Mouse (Mus musculus) cerebellum, adult 11 months (tissue): ENCODE results near the gene H2al2a.
"Not testable (repeated sequence)": the region's sequence is repeated elsewhere in the genome, so short reads cannot be mapped to it uniquely, and the experiment has no call there.

Experiments
- DNase-seq: peaks from one replicate; pipeline ENCODE4 v3.0.0; 2022

The H2al2a gene

DNA sequence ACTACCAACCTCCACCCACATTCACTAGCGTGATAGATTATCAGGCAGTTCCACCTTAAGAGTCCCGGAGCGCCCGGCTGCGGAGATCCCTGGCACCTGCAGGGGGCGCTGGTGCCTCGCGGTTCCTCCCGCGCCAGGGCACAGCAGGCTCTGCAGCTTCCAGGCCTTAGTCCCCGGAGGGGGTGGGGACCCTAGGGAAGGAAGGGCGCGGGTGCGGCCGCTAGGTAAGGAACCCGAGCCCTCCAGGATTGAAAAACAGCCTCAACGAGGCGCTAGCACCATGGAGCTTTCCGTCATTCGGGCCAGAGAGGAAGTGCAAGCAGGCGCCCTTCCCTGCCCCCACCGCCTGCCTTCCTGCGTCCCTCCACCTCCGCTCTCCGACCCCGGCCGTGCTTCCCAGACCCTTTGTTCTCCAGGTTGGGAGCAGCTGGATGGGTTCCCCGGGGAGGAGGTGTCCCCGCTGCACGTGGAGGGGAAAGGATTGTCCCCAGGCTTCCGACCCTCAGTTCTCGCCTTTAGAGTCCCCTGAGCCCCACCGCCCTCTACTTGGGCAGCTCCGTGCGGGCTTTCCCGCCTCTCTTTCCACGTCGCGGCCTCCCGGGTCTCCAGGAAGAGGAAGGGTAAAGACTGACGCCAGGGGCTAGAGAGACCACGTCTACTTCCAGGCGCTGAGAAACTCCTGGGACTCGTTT, 30.8 kb upstream of the H2al2a start:
- DNase-seq, result peak; percentile 92

DNA sequence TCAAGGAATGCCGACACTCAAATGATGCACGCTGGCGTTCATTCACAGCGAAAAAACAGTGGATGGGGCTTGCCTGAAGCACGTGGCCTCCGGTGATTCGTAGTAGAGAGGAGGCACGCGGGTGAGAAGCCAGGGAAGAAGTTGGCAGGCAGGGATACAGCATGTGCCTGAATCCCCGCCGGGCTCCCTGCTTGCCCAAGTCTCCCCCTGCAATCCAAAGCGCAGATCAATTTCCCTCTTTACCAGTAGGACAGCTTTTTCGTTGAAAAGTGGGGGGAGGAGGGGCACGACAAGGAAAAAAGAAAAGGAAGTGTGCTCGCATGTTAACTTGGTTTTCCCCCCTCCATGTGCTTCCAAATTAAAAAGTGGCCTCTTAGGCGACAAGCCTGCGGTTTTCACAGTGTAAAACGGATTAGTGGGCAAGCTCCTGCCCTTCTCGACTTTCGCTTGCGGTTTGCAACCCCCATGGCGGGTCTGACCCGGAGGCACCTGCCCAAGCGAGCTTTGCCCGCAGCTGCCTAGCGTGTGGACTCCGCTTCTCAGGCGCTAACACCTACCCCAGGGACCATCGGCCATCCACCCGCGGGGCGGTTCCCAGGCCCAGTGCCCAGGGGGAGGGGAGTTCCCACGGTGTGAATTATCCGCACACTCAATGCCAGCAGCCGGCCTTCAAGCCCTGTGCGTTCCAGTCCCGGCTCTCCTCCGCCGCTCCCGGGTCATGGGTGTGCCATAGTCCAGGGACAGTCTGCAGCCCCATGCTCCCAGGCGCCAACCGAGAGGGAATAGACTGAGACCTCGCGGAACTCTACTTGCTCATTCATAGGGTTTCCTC, 29.6 kb upstream of the H2al2a start:
- peak; percentile 44 for DNase-seq

DNA sequence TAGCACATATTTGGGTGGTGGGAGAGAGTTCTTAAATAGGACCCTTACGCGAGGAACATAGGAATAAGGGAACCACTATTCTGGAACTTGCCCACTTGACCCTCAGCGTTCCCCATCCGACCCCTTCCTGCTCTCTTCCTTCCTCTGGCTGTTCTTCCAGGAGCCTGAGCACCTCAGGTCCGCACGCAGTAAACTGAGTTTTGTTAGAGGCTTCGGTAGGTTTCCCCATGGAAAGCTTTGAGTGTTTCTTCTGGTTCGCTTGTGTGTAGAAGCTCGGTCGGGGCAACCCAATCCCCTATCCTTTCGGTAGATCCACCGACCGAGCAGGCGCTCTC, 29.0 kb upstream of the H2al2a start:
- no peak for DNase-seq

DNA sequence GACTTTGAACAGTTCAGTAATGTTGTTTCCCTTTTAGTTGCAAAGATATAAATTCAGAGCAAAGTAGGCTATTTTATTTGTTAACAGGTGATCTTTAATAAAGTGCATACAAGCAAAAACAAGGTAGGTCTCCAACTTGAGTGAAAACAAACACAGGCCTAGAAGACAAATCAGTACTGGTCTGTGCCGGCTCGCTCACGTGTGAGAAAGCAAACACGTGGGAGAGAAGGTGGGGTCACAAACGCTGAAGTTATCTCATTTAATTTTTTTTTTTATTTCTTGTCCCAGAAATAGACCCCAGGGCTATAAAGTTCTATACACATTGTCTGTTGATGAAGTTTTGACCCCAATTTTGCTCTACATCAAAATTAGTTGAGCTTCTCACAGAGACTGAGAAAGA, 28.4 kb upstream of the H2al2a start:
- DNase-seq, result no peak

DNA sequence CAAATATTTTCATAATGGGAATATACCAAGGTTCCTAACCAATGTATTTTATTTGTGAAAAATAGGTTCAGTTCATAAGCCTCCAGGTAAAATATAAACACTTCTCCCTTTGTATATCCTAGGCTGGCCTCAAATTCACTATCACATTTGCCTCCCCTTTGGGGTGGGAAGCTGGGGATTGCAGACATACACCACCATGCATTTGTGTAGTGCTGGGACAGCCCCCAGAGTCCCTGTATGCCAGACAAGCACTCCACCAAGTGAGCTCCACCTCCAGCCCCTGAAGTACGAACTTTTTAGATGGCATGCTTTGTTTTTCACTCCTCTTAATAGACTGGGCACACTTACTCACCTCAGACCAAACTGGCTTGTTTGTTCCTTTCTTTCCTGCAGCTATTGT, 26.1 kb upstream of the H2al2a start:
- DNase-seq, result no peak

DNA sequence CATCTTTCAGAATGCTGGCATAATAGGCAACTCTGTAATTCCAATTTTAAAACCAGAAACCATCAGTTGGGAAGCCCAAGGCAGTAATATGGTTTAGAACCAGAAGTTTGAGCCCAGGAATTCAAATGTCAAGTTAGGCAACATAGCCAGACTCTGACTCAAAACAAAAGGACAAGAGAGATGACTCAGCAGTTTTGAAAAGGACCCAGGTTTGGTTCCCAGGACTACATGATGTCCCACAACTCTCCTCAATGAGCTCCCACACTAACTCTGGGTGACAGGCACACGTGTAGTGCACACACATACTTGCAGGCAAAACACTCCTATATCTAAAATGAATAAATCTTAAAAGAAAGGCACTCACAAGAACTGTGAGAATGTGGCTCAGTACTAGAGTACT, 22.4 kb upstream of the H2al2a start:
- no peak for DNase-seq

DNA sequence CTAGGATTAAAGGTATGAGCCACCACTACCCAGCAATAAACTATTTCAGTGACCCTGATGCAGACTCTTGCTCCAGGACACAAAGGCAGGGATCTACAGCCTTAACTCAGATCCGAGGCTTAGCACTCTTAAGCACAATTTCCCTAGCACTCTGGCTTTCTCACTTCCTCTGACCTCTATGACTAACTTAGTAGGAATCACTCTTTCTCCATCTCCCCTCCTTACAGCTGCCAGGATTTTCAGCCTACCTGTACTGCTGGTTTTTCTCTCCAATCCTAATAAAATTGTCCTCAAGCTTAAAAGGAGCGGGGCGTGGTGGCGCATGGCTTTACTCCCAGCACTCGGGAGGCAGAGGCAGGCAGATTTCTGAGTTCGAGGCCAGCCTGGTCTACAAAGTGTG, 20.6 kb upstream of the H2al2a start:
- DNase-seq, result no peak

DNA sequence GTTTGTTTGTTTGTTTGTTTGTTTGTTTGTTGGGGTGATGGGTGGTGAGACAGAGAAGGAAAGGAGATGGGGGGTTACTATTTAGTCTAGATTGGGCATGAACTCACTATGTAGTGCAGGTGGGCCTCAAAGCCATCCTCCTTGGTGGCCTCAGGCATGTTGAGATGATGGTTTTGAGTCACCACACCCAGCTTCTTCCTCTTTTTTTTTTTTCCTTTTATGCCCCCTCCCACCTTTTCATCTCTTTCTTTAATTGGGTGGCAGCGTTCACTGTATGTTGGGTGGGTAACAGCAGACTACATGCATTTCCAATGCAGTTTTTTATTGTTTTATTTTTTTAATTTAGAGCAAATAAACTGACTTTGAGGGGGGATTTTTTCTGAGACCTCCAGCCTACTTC, 19.9 kb upstream of the H2al2a start:
- DNase-seq, result no peak

DNA sequence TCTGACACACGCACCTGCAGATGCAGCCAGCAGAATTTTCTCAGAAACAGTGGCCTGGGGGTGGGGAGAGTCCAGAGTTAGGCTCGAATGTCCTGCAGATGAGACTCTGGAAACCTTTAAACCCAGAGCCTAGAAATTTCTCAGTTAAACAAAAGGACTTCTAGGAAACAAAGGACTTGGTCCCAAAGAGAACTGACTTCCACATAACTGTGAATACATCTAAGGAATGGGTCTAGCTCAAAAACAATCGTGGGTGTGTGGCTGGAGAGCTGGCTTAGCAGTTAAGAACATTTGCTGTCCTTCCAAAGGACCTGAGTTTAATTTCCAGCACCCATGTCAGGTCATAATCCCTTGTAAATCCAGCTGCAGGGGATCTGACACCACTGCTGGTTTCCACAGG, 18.8 kb upstream of the H2al2a start:
- DNase-seq, result no peak

DNA sequence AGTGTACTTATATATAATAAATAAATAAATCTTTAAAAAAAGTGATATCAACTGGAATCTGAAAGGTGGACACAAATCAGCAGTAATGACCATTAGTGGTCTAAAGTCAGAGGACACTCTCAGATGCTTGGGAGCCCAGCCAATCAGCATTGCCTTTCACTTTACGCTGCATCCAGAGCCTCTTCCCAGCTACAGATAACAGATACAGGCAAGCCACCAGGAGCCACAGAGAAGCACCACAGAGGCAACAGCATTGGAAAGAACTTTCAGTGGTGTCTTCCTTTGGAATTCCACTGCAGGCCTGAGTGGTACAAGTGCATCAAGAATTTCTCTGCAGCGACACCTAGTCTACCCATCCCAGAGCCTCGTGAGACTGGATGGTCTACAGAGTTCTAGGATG, 16.1 kb upstream of the H2al2a start:
- DNase-seq, result no peak

DNA sequence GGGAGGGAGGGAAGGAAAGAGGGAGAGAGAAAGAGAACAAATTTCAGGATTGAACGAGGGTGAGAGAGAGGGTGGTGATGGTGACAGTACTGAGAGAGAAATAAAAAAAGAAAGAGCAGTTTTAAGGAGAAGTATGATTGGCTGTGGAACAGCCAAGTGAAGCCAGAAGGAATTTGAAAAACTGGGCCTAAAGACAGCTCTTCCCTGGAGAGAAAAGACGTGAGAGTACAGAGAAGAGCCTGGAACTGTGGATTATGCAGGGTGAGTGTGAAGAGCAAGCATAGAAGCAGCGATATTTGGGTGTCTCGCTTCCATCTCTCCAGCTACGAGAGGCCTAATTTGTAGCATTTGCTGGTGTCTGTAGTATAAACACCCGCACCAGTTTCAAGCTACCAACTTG, 14.5 kb upstream of the H2al2a start:
- DNase-seq, result no peak

DNA sequence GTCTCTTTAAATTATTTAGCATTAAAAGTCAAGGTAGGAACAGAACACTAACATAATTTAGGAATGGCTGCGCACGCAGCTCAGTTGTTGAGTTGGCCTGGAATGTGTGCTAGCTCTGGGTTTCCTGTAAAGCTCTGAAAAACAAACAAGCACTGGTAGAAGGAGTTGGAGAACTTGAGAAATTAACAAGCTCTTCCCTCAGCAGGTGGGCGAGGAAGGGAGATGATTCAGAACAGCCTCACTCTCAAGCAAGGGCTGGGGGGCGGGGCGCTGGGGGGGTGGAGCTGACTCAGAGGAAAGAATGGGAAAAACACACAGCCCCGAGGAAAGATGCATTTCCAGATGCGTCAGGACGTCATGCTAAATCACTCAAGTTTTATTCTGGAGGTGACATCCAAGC, 8.4 kb upstream of the H2al2a start:
- no peak for DNase-seq

DNA sequence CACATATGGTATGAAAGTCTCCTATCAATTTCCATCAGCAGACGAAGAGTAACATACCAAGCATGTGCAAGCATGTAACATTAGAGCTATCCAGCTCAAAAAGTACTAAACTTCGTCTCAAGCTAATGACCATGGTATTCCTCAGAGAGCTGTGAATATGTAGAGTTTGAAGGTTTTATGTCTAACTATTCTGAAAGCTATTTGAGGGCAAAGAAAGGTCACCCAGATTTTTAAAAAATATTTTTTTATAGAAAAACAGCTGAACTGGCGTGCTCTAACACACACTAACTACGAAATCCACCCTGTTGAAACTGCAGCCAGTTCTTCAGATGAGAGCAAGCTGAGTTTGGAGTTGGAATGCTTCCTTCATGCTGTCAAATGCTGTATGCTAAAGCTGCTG, 7.5 kb upstream of the H2al2a start:
- DNase-seq, result no peak

DNA sequence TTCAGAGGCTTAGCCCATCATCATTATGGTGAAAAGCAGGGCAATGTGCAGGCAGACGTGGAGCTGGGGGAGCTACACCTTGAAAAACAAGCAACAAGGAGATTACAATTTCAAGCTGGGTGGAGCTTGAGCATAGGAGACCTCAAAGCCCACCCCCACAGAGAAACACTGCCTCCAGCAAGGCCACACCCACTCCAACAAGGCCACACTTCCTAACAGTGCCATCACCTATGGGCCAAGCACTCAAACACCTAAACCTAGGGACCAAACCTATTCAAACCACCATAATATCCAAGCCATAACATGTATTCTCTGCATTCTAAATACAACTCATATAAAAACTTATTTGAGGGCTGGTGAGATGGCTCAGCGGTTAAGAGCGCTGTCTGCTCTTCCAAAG, 5.5 kb upstream of the H2al2a start:
- DNase-seq, result no peak

DNA sequence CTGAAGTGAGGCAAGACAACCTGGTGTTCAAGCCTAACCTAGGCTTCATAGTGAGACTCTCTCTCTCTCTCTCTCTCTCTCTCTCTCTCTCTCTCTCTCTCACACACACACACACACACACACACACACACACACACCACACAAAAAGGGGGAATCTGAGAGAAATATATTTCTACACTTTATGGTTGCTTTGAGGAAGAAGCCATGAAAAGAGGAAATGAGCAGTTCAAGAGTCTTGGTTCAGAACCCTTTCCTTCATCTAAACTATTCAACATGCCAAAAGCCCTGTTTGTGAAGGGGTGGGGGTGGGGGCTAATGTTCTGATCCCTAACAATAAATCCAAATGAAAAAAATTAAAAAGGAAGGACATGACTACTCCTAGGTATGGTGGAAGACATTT, 7.2 kb downstream of the H2al2a start:
- DNase-seq, result no peak

DNA sequence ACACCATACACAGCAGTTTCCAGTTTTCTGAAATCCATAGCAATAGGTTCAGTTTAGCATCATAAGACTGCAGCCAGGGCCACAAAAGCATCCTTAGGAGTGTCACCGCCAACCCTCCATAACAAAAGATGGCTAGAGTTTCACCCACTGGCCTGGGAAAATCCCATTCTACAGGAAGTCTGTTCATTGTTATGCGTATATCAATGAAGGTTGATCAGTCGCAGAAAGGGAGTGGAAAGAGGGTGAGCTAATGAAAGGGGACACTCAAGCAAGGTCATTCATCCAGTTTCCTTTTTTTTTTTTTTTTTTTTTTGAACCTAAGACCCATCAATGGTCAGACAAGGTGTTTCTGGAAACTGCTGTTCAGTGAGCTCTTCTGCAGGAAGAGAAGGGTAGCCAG, 7.6 kb downstream of the H2al2a start:
- DNase-seq, result no peak

DNA sequence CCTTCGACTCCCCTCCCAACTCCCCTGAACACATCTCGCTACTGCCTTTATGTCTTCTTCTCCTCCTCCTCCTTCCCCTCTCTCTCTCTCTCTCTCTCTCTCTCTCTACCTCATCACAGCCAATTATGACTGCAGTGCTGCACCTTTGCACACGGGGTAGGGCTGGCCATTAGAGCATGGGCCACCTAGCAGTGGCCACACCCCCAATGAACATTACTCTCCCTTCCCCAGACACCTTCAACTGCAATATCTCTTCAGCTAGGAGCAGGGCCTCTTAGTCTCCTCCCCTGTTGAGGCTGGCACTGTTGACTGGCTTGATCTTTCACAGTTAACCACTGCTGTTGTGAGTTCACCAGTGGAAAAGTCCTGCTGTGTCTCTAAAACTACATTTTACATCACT, 10.1 kb downstream of the H2al2a start:
- no peak for DNase-seq

DNA sequence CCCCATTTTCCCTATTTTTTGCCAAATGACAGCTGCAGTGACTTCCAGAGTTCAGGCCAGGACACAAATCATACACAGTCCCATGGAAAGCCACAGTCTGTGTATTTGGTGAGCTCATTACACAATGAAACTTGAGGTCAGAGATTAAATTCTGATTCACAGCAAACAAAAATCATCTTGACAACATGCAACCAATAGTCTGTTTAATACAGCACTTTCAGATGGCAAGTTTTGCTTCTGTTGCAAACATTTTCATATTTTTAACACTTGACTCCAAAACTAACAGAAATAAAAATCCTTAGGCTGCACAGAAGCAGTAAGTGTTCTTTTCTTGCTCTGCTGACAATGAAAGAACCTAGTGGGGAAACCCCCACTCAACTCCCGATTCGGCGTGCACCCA, 12.0 kb downstream of the H2al2a start:
- no peak for DNase-seq

DNA sequence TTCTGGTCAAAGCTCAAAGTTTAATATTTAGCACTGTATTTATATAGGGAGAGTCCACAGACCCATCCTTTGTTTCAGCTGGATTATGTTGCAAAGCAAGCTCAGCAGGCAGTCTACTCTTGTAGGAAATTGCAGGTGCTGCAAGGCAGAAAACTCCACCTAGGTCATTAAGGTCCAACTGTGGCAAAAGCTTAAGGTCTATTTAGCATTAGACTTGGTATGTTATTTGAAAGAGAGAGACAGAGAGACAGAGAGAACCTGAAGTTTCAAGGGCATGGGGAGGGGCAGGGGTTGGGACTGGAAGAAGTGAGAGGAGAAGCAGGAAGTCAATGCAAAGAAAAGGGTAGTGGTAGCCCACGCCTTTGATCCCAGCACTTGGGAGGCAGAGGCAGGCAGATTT, 14.0 kb downstream of the H2al2a start:
- DNase-seq, result no peak

DNA sequence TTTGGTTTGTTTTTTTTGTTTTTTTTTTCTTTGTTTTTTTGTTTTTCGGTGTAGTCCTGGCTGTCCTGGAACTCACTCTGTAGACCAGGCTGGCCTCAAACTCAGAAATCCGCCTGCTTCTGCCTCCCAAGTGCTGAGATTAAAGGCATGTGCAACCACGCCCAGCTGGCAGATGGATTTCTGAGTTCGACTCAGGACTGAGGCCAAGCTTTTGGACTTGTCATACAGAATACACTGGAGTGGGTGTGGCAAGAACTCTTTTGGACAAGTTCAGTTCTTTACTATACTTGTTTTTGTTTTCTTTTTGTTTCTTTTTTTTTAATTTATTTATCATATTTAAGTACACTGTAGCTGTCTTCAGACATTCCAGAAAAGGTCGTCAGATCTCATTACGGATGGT, 18.1 kb downstream of the H2al2a start:
- DNase-seq, result no peak

DNA sequence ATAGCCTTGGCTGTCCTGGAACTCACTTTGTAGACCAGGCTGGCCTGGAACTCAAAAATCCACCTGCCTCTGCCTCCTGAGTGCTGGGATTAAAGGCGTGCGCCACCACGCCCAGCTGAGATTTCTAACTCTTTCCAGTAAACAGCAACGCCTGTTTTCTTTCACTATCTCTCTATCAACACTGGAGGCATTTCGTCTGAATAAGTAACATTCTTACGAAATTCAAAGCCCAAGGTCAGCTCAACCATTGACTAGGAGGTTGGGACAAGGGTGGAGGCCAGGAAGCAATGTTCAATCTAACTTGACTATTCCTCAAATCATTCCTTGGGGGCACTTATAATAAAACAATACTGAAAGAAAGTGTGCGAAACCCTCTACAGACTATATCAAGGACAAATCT, 18.5 kb downstream of the H2al2a start:
- DNase-seq, result not testable (repeated sequence)

DNA sequence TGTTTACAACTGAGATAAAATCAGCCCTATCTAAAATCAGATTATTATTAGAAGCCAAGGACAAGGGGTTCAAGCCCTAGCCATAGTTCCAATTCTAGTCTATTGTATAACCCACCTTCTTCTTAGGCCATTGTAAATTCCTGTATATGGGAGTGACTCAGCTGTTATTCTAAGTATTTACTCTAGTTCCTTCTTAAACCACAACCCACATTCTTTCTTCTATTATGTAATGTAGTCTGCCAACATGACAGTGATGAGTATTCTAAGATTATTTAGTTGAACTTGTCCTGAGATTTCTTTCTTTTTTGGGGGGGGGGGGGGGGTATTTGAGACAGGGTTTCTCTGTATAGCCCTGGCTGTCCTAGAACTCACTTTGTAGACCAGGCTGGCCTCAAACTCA, 19.1 kb downstream of the H2al2a start:
- DNase-seq, result not testable (repeated sequence)

DNA sequence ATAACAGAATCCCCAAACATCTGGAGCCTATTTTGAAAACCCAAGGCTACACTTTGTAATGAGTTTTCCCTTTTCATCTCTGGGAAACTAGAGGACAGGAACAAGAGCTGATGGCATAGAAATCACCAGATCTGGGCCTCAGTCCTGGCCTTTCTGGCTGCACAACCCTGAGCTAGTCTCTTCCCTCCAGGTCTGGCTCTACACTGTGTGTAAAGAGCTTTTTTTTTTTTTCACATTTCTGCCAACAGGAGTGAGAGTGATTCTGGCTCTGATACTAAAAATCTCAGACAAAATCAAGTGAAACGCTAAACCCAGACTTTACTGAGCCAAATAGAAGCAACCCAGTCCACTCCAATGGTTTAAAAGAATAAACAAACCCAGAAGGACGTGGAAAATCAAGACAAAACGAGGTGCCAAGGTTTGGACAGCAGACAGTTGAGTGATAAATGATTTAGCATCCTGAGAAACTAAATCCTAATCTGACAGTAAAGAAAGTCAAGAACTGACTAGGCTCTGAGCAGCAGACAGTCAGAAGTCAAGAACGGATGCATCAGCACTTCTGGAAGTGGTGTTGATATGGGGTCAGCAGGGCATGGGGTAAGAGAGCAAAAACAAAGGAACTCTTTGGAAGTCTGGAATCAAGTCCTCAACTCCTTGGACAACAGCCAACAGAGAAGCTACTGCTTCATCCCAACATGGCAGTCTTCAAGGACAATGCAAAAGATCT, 21.0 kb downstream of the H2al2a start:
- DNase-seq, result no peak

DNA sequence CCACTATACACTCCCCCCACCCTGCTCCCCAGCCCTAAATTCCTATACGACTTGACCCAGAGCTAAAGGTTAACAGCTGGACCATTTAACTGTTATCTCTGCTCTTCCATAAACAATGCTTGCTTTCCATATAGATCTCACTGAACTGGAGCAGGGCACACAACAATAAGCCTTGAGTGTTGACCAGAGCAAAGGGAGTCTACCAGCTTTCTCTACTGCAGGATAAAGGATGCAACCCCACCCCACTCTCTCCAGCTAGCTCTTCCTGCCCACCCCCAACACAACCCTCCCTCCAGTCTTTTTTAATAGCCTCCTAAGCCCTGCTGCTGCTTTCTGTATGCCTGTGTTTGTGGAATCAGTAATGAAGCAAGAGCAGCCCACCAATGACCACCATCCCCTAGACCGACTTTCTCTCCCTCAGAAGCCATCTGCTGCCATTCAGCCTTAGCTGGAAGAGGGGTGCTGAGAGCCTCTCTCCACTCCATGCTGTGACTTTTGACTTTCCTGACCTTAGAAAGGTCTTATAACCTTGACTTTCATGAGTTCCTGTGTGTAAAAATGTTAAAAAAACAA, 22.8 kb downstream of the H2al2a start:
- DNase-seq, result no peak
